Mouse (Mus musculus) forebrain, embryonic 12.5 days (tissue): ENCODE results near the gene Ppp2r5c. TPM values are rescaled to one million over a fixed set of nuclear protein-coding genes. Genes with fewer than 3 reads are reported as not detected.
A peak's percentile ranks its signal among the peaks of the same experiment; 100 is the strongest.

Experiments used
- ATAC-seq: fragments of 200-750 bp; cut with Nextera tagmentation; 2 replicates; pipeline ENCODE4 v1.8.0; 2017; ENCODE audit warnings: moderate TSS enrichment; ENCODE audit not compliant: low FRiP score
- H3K27ac ChIP-seq: fragments of 300-500 bp; sonication (generic); 2 replicates; pipeline ENCODE4 v1.5.1; 2016; ENCODE audit warnings: mild to moderate bottlenecking
- H3K27me3 ChIP-seq: fragments of 300-500 bp; sonication (generic); 2 replicates; pipeline ENCODE4 v1.6.1; 2016; ENCODE audit warnings: mild to moderate bottlenecking
- H3K36me3 ChIP-seq: fragments of 300-500 bp; sonication (generic); replicated peaks from 2 replicates; pipeline ENCODE4 v1.6.1; 2016; ENCODE audit warnings: mild to moderate bottlenecking
- H3K4me1 ChIP-seq: fragments of 300-500 bp; sonication (generic); 2 replicates; pipeline ENCODE4 v1.6.1; 2016
- H3K4me2 ChIP-seq: fragments of 300-500 bp; sonication (generic); 2 replicates; pipeline ENCODE4 v1.6.1; 2016; ENCODE audit warnings: mild to moderate bottlenecking, moderate library complexity
- H3K4me3 ChIP-seq: fragments of 300-500 bp; sonication (generic); replicated peaks from 2 replicates; pipeline ENCODE4 v1.5.1; 2016; ENCODE audit warnings: mild to moderate bottlenecking
- H3K9ac ChIP-seq: fragments of 300-500 bp; sonication (generic); 2 replicates; pipeline ENCODE4 v1.6.1; 2016; ENCODE audit warnings: mild to moderate bottlenecking
- H3K9me3 ChIP-seq: fragments of 300-500 bp; sonication (generic); 2 replicates; pipeline ENCODE4 v1.6.1; 2016
- WGBS: fragments of 180-500 bp; shearing (Covaris S2); methylation state at CpG from one replicate; pipeline ENCODE4 v1.1.7; 2016; 5-methylcytosine and 5-hydroxymethylcytosine counted together
- polyA plus RNA-seq: library from polyadenylated mRNA; unstranded; fragments of >200 nt; fragmentation: Nextera tagmentation; extraction: Ambion mirVana; gene quantifications from 2 replicates; pipeline ENCODE4 v1.2.1, GENCODE M21; 2016

Gene Ppp2r5c
- polyA plus RNA-seq, result 152 and 157 TPM in 2 replicates

- peak within 1 kb of the TSS; percentile 82 for H3K4me3 ChIP-seq
- whole genome bisulfite sequencing, result under 1% methylated on average over 65 of the region's 86 CpGs
- H3K27me3 ChIP-seq, result peaks cover 33% of the 10 kb centered on the region; the same call in 1 of the 2 replicates
- peak within 1 kb of the TSS; percentile 97 for H3K27ac ChIP-seq
- no peaks in the 10 kb centered on the region; the same call in 1 of the 2 replicates for H3K9me3 ChIP-seq
- H3K9ac ChIP-seq, result peak within 1 kb of the TSS; percentile 80
- ATAC-seq, result peak; percentile 97
- no peaks in the 10 kb centered on the region; the same call in 1 of the 2 replicates for H3K36me3 ChIP-seq
- H3K4me2 ChIP-seq, result peak within 1 kb of the TSS; percentile 87
- H3K4me1 ChIP-seq, result peaks cover 20% of the 10 kb centered on the region
Measured at GRCm38 (mm10) chr12:110446290-110447170, at the start of gene Ppp2r5c. Ppp2r5c (plus strand) TSS chr12:110447120.

GRCm38 (mm10) chr12:110398351-110398750 lies 48.6 kb upstream of the Ppp2r5c start:
- Histone ChIP-seq H3K27ac (no peak overlapping the region), H3K27me3 (0 out of 2 replicates have a peak, but pooled peaks cover 3% of the 10 kb centered on the region), H3K36me3 (no peaks in the 10 kb centered on the region), H3K4me3 (no peak overlapping the region), H3K9me3 (0 out of 2 replicates have a peak, but pooled peaks cover 3% of the 10 kb centered on the region), H3K9ac (no peak overlapping the region), H3K4me1 (no peaks in the 10 kb centered on the region), H3K4me2 (no peak overlapping the region)
- no peak for ATAC-seq
- 32% methylated on average over 8 of the region's 8 CpGs for WGBS

GRCm38 (mm10) chr12:110399161-110399560 lies 47.8 kb upstream of the Ppp2r5c start:
- ATAC-seq, result no peak

GRCm38 (mm10) chr12:110400936-110401335 lies 46.0 kb upstream of the Ppp2r5c start:
- H3K4me1 ChIP-seq, result no peaks in the 10 kb centered on the region
- H3K4me2 ChIP-seq, result no peak overlapping the region
- 82% methylated on average over 5 of the region's 5 CpGs for WGBS
- no peak overlapping the region for H3K9ac ChIP-seq
- H3K27ac ChIP-seq, result no peak overlapping the region
- H3K4me3 ChIP-seq, result no peak overlapping the region
- H3K9me3 ChIP-seq, result 0 out of 2 replicates have a peak, but pooled peaks cover 3% of the 10 kb centered on the region
- ATAC-seq, result no peak
- no peaks in the 10 kb centered on the region for H3K27me3 ChIP-seq
- H3K36me3 ChIP-seq, result no peaks in the 10 kb centered on the region

More at GRCm38 (mm10) chr12:110399161-110399560, 47.8 kb upstream of the Ppp2r5c start:
- Histone ChIP-seq H3K4me1 (no peaks in the 10 kb centered on the region), H3K9ac (no peak overlapping the region), H3K4me3 (no peak overlapping the region), H3K36me3 (no peaks in the 10 kb centered on the region), H3K27ac (no peak overlapping the region), H3K9me3 (0 out of 2 replicates have a peak, but pooled peaks cover 3% of the 10 kb centered on the region), H3K4me2 (no peak overlapping the region), H3K27me3 (0 out of 2 replicates have a peak, but pooled peaks cover 3% of the 10 kb centered on the region)
- WGBS, result 89% methylated on average over 6 of the region's 6 CpGs

GRCm38 (mm10) chr12:110401871-110402270 lies 45.0 kb upstream of the Ppp2r5c start:
- 0 out of 2 replicates have a peak, but pooled peaks cover 3% of the 10 kb centered on the region for H3K9me3 ChIP-seq
- no peak overlapping the region for H3K4me3 ChIP-seq
- no peak overlapping the region for H3K4me2 ChIP-seq
- no peaks in the 10 kb centered on the region for H3K36me3 ChIP-seq
- WGBS, result 90% methylated on average over 4 of the region's 4 CpGs
- no peaks in the 10 kb centered on the region for H3K4me1 ChIP-seq
- no peaks in the 10 kb centered on the region for H3K27me3 ChIP-seq
- ATAC-seq, result no peak
- H3K27ac ChIP-seq, result no peak overlapping the region
- H3K9ac ChIP-seq, result no peak overlapping the region

GRCm38 (mm10) chr12:110416244-110416643 lies 30.7 kb upstream of the Ppp2r5c start:
- WGBS, result 44% methylated on average over 3 of the region's 3 CpGs

GRCm38 (mm10) chr12:110417023-110417986 lies 29.6 kb upstream of the Ppp2r5c start:
- no peak overlapping the region for H3K4me3 ChIP-seq
- peaks cover 11% of the 10 kb centered on the region for H3K27me3 ChIP-seq
- 58% methylated on average over 28 of the region's 28 CpGs for WGBS
- no peak overlapping the region for H3K9ac ChIP-seq
- H3K4me2 ChIP-seq, result peak overlapping the region; percentile 13; the same call in 1 of the 2 replicates
- H3K9me3 ChIP-seq, result no peaks in the 10 kb centered on the region
- H3K4me1 ChIP-seq, result no peaks in the 10 kb centered on the region
- H3K27ac ChIP-seq, result no peak overlapping the region
- no peak for ATAC-seq
- no peaks in the 10 kb centered on the region for H3K36me3 ChIP-seq

More at GRCm38 (mm10) chr12:110416244-110416643, 30.7 kb upstream of the Ppp2r5c start:
- Histone ChIP-seq H3K27ac (no peak overlapping the region), H3K27me3 (peaks cover 11% of the 10 kb centered on the region), H3K4me1 (no peaks in the 10 kb centered on the region), H3K4me2 (no peak overlapping the region), H3K36me3 (no peaks in the 10 kb centered on the region), H3K9ac (no peak overlapping the region), H3K4me3 (no peak overlapping the region), H3K9me3 (no peaks in the 10 kb centered on the region)
- no peak for ATAC-seq

- H3K27ac ChIP-seq, result no peak overlapping the region
- WGBS, result 54% methylated on average over 20 of the region's 20 CpGs
- H3K27me3 ChIP-seq, result peaks cover 11% of the 10 kb centered on the region
- no peaks in the 10 kb centered on the region for H3K9me3 ChIP-seq
- no peak overlapping the region for H3K9ac ChIP-seq
- no peaks in the 10 kb centered on the region for H3K4me1 ChIP-seq
- H3K4me3 ChIP-seq, result no peak overlapping the region
- no peak overlapping the region for H3K4me2 ChIP-seq
- no peaks in the 10 kb centered on the region for H3K36me3 ChIP-seq
- peak; percentile 53 for ATAC-seq
Measured at GRCm38 (mm10) chr12:110417987-110418734, 28.8 kb upstream of the Ppp2r5c start.

- Histone ChIP-seq H3K27me3 (peaks cover 11% of the 10 kb centered on the region), H3K4me1 (no peaks in the 10 kb centered on the region), H3K9me3 (no peaks in the 10 kb centered on the region), H3K27ac (no peak overlapping the region), H3K9ac (no peak overlapping the region), H3K36me3 (no peaks in the 10 kb centered on the region), H3K4me3 (no peak overlapping the region), H3K4me2 (no peak overlapping the region)
- 32% methylated on average over 8 of the region's 8 CpGs for WGBS
- peak; percentile 41 for ATAC-seq
Measured at GRCm38 (mm10) chr12:110418735-110419350, 28.1 kb upstream of the Ppp2r5c start.

- no peak for ATAC-seq
- Histone ChIP-seq H3K9ac (no peak overlapping the region), H3K27ac (no peak overlapping the region), H3K9me3 (no peaks in the 10 kb centered on the region), H3K27me3 (peaks cover 11% of the 10 kb centered on the region), H3K4me2 (no peak overlapping the region), H3K4me3 (no peak overlapping the region), H3K4me1 (no peaks in the 10 kb centered on the region), H3K36me3 (no peaks in the 10 kb centered on the region)
- 69% methylated on average over 2 of the region's 2 CpGs for WGBS
Measured at GRCm38 (mm10) chr12:110419879-110420278, 27.0 kb upstream of the Ppp2r5c start.

- 69% methylated on average over 2 of the region's 3 CpGs for WGBS
- H3K4me1 ChIP-seq, result no peaks in the 10 kb centered on the region
- no peak overlapping the region for H3K4me3 ChIP-seq
- no peak overlapping the region for H3K9ac ChIP-seq
- no peaks in the 10 kb centered on the region for H3K36me3 ChIP-seq
- no peak overlapping the region for H3K4me2 ChIP-seq
- ATAC-seq, result no peak
- H3K27ac ChIP-seq, result no peak overlapping the region
- no peaks in the 10 kb centered on the region for H3K9me3 ChIP-seq
- H3K27me3 ChIP-seq, result peaks cover 11% of the 10 kb centered on the region
Measured at GRCm38 (mm10) chr12:110421361-110421760, 25.6 kb upstream of the Ppp2r5c start.
